Mouse (Mus musculus): ENCODE data around the gene Gm5483.
"Not testable (repeated sequence)": the region's sequence is repeated elsewhere in the genome, so short reads cannot be mapped to it uniquely, and the experiment has no call there.

The Gm5483 gene

DNA sequence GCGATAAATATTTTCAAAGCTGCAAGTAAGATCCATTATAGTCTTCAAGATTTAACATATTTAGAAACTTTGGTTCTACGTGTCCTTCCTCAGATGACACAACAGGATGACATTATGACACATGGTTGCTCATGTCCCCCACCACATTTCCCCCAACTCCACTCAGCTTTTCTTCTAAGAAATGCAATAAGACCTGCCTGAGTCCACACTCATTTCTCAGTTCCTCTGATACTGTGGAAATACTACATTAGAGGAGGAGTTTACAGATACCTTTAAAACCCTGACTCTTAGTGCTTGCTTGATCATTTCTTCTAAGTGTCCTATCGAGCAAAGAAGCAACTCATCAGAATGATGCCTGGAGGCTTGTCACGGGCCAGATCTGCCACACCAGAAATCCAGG lies at the start of gene Gm5483:
TSS of gene Gm5483 (plus strand) at position 301 of the 400 bp plus-strand sequence.
- DNase-seq (ENCODE audit: low spot score in 2 of 2) = not testable (repeated sequence)

DNA sequence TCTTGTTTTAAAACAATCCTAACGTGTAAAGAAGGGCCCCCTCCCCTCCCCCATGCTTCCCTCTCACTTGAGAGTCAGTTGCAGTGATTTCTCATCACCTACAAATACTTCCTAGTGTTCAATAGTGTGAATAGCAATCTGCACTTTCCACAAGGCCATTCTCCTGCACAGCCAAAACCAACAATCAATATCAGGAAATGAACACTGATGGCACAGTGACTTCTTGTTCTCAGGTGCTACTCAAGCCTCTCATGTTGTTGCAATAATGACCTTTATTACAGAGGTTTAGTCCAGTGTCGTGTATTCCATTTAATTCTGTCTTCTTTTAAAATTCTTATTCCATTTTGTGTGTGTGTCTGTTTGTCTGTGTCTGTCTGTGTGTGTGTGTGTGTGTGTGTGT lies 45.8 kb upstream of the Gm5483 start:
- no peak for DNase-seq (ENCODE audit: low spot score in 2 of 2)

GRCm38 (mm10) chr16:36156402-36156975 lies 27.5 kb upstream of the Gm5483 start, which contains the start of gene Stfa2l1:
Gene Stfa2l1, plus strand, starts transcription at chr16:36156811.
- no peak for DNase-seq (ENCODE audit: low spot score in 2 of 2)

DNA sequence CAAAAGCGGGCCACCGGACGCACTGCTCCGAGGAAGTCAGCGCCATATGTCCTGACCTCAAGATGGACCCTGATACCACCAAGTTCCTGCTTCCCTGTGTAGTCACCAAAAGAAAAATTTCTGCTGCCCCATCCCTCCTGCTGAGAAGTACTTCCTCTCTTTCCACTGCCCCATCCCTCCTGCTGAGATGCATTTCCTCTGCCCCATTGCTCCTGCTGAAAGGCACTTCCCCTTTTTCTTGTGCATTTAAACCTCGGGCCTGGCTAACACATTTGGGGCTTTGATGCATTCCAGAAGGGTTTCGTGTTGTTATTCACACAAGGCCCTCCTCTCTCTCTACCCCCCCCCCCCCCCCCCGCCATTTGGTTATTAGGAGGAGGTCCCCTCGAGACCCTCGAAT lies 16.2 kb upstream of the Gm5483 start:
- DNase-seq (ENCODE audit: low spot score in 2 of 2) = not testable (repeated sequence)

- DNase-seq (ENCODE audit: low spot score in 2 of 2) = no peak
Measured at GRCm38 (mm10) chr16:36176108-36176507, 7.9 kb upstream of the Gm5483 start.

DNA sequence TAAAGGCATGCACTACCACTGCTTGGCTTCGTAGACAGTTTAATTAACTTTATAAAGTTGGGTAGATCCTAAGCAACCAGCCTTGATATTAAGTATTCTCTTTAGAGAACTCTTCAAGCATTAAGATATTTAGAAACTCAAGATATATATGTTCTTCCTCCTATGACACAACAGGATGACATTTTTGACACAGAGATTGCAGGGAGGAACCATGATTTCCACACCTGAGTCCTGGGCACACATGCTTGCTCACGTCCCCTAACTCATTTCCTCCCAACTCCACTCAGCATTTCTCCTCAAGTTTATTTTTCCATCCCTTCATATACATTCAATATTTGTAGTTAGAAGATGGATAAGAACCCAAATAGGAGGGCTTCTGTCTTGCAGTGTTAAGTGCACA lies 4.1 kb upstream of the Gm5483 start:
- DNase-seq (ENCODE audit: low spot score in 2 of 2) = no peak

DNA sequence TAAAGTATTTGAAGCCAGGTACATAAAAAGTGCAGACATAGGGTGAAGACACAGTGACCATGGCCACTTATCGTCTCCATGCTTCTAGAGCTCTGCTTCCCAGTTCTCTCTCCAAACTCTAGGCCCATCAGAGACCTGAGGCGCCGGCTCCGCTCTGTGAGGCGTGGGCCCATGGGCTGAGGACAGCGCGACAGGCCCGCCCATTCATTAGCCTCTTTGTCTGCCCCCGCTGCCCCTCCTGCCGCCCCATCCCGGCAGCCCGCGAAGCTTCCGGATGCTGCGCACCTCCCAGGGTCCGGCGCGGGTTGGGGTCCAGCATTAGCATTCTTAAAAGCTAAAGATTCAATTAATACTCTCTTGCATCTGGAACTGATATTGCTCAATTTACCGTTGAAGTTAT lies 15.2 kb downstream of the Gm5483 start:
- no peak for DNase-seq (ENCODE audit: low spot score in 2 of 2)

DNA sequence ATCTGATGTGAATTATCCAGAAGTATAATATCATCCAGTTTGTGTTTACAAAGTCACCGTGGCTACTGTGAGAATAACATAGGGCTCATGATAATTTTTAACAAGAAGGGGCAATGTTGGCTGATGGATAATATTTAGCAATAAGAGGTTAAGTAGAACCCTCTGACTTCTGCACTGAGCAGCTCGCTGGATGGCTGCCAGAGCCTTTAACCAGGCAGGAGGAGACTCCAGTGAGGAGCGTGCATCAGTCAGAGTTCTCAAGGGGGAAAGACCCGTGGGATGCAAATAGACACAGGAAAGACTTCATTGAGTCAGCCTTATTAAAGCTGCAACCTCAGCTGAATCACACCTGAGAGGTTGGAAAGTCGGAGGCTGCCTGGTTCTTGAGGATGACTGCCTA lies 19.8 kb downstream of the Gm5483 start:
- DNase-seq (ENCODE audit: low spot score in 2 of 2) = no peak

DNA sequence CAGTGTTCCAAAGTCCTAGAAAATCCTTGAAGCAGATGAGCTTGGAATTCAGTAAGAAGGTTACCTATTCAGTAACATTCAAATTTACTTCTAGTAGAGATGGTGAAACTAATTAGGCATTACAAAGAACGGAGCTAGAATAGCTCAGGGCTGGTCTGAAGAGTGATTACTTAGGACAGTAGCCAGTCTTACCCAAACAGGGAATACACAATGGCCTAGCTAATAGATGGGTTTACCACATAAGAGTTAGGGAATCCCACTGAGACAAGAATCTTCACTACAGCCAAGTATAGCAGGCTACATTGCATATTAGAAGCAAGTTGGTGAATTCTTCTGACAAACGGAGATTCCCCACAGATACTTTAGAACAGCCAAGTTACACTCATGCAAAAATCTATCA lies 21.7 kb downstream of the Gm5483 start:
- DNase-seq (ENCODE audit: low spot score in 2 of 2) = not testable (repeated sequence)

- no peak for DNase-seq (ENCODE audit: low spot score in 2 of 2)
Measured at GRCm38 (mm10) chr16:36209967-36210453, 26.0 kb downstream of the Gm5483 start, which contains the start of gene Gm5416. Gene Gm5416, plus strand, starts transcription at chr16:36210403.

GRCm38 (mm10) chr16:36221168-36221567 lies 37.2 kb downstream of the Gm5483 start, which contains the start of gene 2010005H15Rik:
Gene 2010005H15Rik, plus strand, starts transcription at chr16:36221468.
- DNase-seq (ENCODE audit: low spot score in 2 of 2) = not testable (repeated sequence)
